Mouse (Mus musculus): ENCODE measurements around the gene Slc39a7. TPM values are rescaled to one million over a fixed set of nuclear protein-coding genes. Genes with fewer than 3 reads are reported as not detected.

Gene Slc39a7
- polyA plus RNA-seq, 2 experiments: 25.1 to 28.1 TPM

GRCm38 (mm10) chr17:34025756-34026151 lies 5.7 kb downstream of the Slc39a7 start:
- Histone ChIP-seq H3K9ac (replicated peaks) (no peak overlapping the region), H3K9me3 (ENCODE audit: control insufficient read depth, low read length) (no peaks in the 10 kb centered on the region), H3K27ac (no peak overlapping the region), H3K4me3 (ENCODE audit: insufficient read depth in 1 of 2, low read depth in 2 of 2, low read length in 2 of 2) (no peak overlapping the region), H3K4me1 (replicated peaks; ENCODE audit: control insufficient read depth in 2 of 2, insufficient read depth in 2 of 2, low read length in 1 of 2) (peaks cover 10 to 23% of the 10 kb centered on the region in 2 experiments), H3K4me2 (ENCODE audit: low read depth) (peak overlapping the region; percentile 74), H3K27me3 (ENCODE audit: control insufficient read depth, insufficient read depth, low read length) (no peaks in the 10 kb centered on the region), H3K36me3 (replicated peaks; ENCODE audit: control insufficient read depth, insufficient read depth, low read depth) (peaks cover 11% of the 10 kb centered on the region)
- TF ChIP-seq CTCF (IDR thresholded peaks at IDR 0.05; ENCODE audit: low read depth): no peak
- no peak for TF ChIP-seq EP300 (IDR thresholded peaks at IDR 0.05; ENCODE audit: low read depth)
- 59% methylated on average over 7 of the region's 7 CpGs for WGBS (ENCODE audit: insufficient replicate concordance)
- ATAC-seq (ENCODE audit: insufficient read depth): no peak
- no peak for DNase-seq (ENCODE audit: low read depth in 3 of 3, low spot score in 3 of 3)

GRCm38 (mm10) chr17:34024861-34025755 lies 6.4 kb downstream of the Slc39a7 start:
- Histone ChIP-seq H3K9ac (replicated peaks) (peak overlapping the region; percentile 88), H3K9me3 (ENCODE audit: control insufficient read depth, low read length) (no peaks in the 10 kb centered on the region), H3K4me2 (ENCODE audit: low read depth) (peak overlapping the region; percentile 74), H3K27me3 (ENCODE audit: control insufficient read depth, insufficient read depth, low read length) (no peaks in the 10 kb centered on the region), H3K27ac (peak overlapping the region; percentile 26), H3K4me3 (ENCODE audit: insufficient read depth in 1 of 2, low read depth in 2 of 2, low read length in 2 of 2) (peak overlapping the region; percentile 69 to 81), H3K4me1 (replicated peaks; ENCODE audit: control insufficient read depth in 2 of 2, insufficient read depth in 2 of 2, low read length in 1 of 2) (peaks cover 8 to 18% of the 10 kb centered on the region in 2 experiments), H3K36me3 (replicated peaks; ENCODE audit: control insufficient read depth, insufficient read depth, low read depth) (peaks cover 11% of the 10 kb centered on the region)
- 1% methylated on average over 53 of the region's 57 CpGs for WGBS (ENCODE audit: insufficient replicate concordance)
- TF ChIP-seq CTCF (IDR thresholded peaks at IDR 0.05; ENCODE audit: low read depth): no peak
- TF ChIP-seq EP300 (IDR thresholded peaks at IDR 0.05; ENCODE audit: low read depth): no peak
- DNase-seq (ENCODE audit: low read depth in 3 of 3, low spot score in 3 of 3) (no peak), ATAC-seq (ENCODE audit: insufficient read depth) (peak; percentile 9; the same call in 1 of the 2 replicates)

GRCm38 (mm10) chr17:34024317-34024821 lies 7.1 kb downstream of the Slc39a7 start, which contains the start of gene Ring1:
Ring1 (minus strand) TSS chr17:34024680.
- Histone ChIP-seq H3K4me1 (replicated peaks; ENCODE audit: control insufficient read depth in 2 of 2, insufficient read depth in 2 of 2, low read length in 1 of 2) (peaks cover 4 to 14% of the 10 kb centered on the region in 2 experiments), H3K9me3 (ENCODE audit: control insufficient read depth, low read length) (no peaks in the 10 kb centered on the region), H3K4me2 (ENCODE audit: low read depth) (peak within 1 kb of the TSS; percentile 74), H3K36me3 (replicated peaks; ENCODE audit: control insufficient read depth, insufficient read depth, low read depth) (peaks cover 6% of the 10 kb centered on the region), H3K9ac (replicated peaks) (peak within 1 kb of the TSS; percentile 88), H3K27me3 (ENCODE audit: control insufficient read depth, insufficient read depth, low read length) (no peaks in the 10 kb centered on the region), H3K27ac (peak within 1 kb of the TSS; percentile 26), H3K4me3 (ENCODE audit: insufficient read depth in 1 of 2, low read depth in 2 of 2, low read length in 2 of 2) (peak within 1 kb of the TSS; percentile 69 to 81)
- 0% methylated on average over 28 of the region's 58 CpGs for WGBS (ENCODE audit: insufficient replicate concordance)
- DNase-seq (ENCODE audit: low read depth in 3 of 3, low spot score in 3 of 3) (no peak), ATAC-seq (ENCODE audit: insufficient read depth) (peak; percentile 48)
- no peak for TF ChIP-seq CTCF (IDR thresholded peaks at IDR 0.05; ENCODE audit: low read depth)
- TF ChIP-seq EP300 (IDR thresholded peaks at IDR 0.05; ENCODE audit: low read depth): no peak

- Histone ChIP-seq H3K9me3 (ENCODE audit: control insufficient read depth, low read length) (no peaks in the 10 kb centered on the region; the same call in 1 of the 2 replicates), H3K27ac (no peak overlapping the region), H3K36me3 (replicated peaks; ENCODE audit: control insufficient read depth, insufficient read depth, low read depth) (peaks cover 4% of the 10 kb centered on the region), H3K4me3 (ENCODE audit: insufficient read depth in 1 of 2, low read depth in 2 of 2, low read length in 2 of 2) (peak overlapping the region; percentile 69 to 81), H3K4me1 (replicated peaks; ENCODE audit: control insufficient read depth in 2 of 2, insufficient read depth in 2 of 2, low read length in 1 of 2) (peaks cover 4 to 14% of the 10 kb centered on the region in 2 experiments), H3K9ac (replicated peaks) (peak overlapping the region; percentile 88), H3K27me3 (ENCODE audit: control insufficient read depth, insufficient read depth, low read length) (no peaks in the 10 kb centered on the region), H3K4me2 (ENCODE audit: low read depth) (peak overlapping the region; percentile 74)
- ATAC-seq (ENCODE audit: insufficient read depth) (no peak), DNase-seq (ENCODE audit: low read depth in 3 of 3, low spot score in 3 of 3) (no peak)
- 70% methylated on average over 9 of the region's 9 CpGs for WGBS (ENCODE audit: insufficient replicate concordance)
- no peak for TF ChIP-seq CTCF (IDR thresholded peaks at IDR 0.05; ENCODE audit: low read depth)
- TF ChIP-seq EP300 (IDR thresholded peaks at IDR 0.05; ENCODE audit: low read depth): no peak
Measured at GRCm38 (mm10) chr17:34023678-34024077, 7.8 kb downstream of the Slc39a7 start.

- H3K27me3 ChIP-seq (ENCODE audit: control insufficient read depth, insufficient read depth, low read length): no peaks in the 10 kb centered on the region
- H3K4me1 ChIP-seq (replicated peaks; ENCODE audit: control insufficient read depth in 2 of 2, insufficient read depth in 2 of 2, low read length in 1 of 2): peaks cover 4 to 10% of the 10 kb centered on the region in 2 experiments
- no peaks in the 10 kb centered on the region for H3K36me3 ChIP-seq (replicated peaks; ENCODE audit: control insufficient read depth, insufficient read depth, low read depth)
- TF ChIP-seq CTCF (IDR thresholded peaks at IDR 0.05; ENCODE audit: low read depth) (no peak), EP300 (IDR thresholded peaks at IDR 0.05; ENCODE audit: low read depth) (no peak)
- DNase-seq (ENCODE audit: low read depth in 3 of 3, low spot score in 3 of 3): no peak
- WGBS (ENCODE audit: insufficient replicate concordance): 91% methylated on average over 20 of the region's 20 CpGs
- H3K4me3 ChIP-seq (ENCODE audit: insufficient read depth in 1 of 2, low read depth in 2 of 2, low read length in 2 of 2): no peak overlapping the region
- H3K4me2 ChIP-seq (ENCODE audit: low read depth): no peak overlapping the region
- ATAC-seq (ENCODE audit: insufficient read depth): no peak
- no peaks in the 10 kb centered on the region; the same call in 1 of the 2 replicates for H3K9me3 ChIP-seq (ENCODE audit: control insufficient read depth, low read length)
- H3K27ac ChIP-seq: no peak overlapping the region
- H3K9ac ChIP-seq (replicated peaks): no peak overlapping the region
Measured at GRCm38 (mm10) chr17:34022987-34023386, 8.5 kb downstream of the Slc39a7 start.
